Mouse (Mus musculus) cerebral cortex, adult 2 months (tissue): ENCODE results near the gene Olfr131.

ENCODE experiments used
- WGBS: fragments of 180-500 bp; shearing (Covaris S2); methylation state at CpG from one replicate; pipeline ENCODE4 v1.1.7; 2018; 5-methylcytosine and 5-hydroxymethylcytosine counted together

Olfr131 gene

DNA sequence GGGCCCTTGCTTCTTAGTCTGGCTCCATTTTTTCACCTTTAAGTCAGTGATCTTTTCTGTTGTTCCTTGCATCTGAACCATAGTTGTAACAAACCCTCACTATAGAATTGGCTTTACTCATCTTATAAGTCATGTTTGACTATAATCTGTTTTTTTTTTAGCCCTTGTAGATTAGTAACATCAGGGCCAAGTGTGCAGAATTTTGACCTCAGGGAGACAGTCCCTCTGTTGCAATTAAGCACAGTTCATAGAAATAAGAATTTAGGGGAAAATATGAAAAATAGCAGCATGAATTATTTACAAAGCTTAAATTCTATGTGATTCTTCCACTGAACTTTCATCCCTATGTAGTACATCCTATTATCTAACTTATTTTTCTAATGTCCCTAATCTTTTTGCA, at the start of gene Olfr131:
Gene Olfr131 (minus strand): TSS at position 101 of the 400 bp plus-strand sequence.

DNA sequence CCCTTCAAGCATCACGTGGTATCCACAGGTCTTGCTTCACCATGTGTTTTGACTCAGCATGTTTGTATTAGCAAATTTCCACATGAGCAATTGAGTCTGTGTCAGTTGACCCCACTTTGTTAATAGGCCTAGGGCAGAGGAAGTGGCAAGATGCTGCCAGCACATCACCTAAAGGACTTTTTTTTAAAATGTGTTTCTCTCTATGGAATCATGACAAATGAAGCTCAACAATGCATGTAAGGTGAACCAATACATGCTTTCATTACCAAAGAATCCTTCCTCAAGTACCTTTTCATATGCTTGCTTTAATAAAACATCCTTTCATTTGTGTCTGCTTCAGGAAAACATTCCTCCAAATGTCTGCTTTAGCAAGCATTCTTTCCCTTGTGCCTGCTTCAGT, 45.9 kb upstream of the Olfr131 start, which contains the start of gene Olfr132:
Gene Olfr132 (minus strand): TSS at position 101 of the 400 bp plus-strand sequence.
- WGBS: 78% methylated on average over 1 of the region's 1 CpGs

DNA sequence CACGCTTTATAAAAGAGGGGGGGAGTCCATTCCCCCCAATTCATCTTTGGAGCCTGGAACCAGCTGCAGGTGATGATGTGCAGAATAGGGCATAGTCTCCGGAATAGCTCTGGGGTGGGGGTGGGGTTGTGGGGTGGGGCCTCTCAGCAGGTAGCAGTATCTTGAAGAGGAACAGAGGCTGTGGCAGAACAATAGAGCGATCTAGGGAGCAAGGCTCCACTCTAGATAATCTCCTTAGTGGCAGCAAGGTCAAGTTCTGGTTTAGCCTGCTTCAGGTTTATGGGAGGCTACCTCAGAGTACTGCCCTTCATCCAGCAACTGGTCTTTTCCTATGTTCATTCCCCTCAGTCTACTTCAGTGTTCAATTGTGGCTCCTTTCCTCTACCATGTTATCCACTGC, 36.9 kb upstream of the Olfr131 start:
- WGBS: 66% methylated on average over 3 of the region's 3 CpGs

DNA sequence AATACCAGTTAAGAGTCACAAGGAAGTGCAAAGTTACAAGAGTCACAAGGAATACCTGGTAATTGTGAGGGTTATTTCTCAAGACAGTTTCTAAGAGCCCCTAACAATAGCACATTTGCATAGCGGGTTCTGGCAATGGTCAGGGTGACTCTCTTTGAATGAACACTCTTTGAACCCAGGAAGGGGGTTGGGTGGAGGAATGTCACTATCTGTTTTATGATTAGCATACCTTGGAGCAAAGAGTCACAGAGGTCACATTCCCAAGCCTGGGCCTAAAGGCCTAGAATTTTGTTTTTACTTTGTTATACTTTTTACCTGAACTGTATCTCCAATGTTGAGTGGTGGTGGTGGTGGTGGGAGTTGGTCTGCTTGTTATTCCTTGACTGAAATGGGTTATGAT, 35.7 kb upstream of the Olfr131 start:
- WGBS: 71% methylated on average over 1 of the region's 1 CpGs

DNA sequence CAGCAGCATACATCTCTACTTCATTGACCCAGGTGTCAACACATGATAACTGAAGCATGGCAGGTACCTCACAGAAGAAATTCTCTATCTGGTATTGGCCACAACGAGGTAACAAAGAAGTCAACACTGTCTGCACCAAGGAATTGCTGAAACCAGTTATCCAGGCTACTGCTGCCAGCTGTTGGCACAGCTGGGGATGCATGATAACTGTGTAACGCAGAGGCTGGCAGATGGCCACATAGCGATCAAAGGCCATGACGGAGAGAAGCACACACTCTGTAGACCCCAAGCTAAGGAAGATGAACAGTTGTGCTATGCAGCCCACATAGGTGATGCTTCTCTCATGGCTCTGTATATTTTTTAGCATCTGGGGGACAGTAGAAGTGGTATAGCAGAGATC, 6.1 kb downstream of the Olfr131 start:
- WGBS: 86% methylated on average over 4 of the region's 4 CpGs

DNA sequence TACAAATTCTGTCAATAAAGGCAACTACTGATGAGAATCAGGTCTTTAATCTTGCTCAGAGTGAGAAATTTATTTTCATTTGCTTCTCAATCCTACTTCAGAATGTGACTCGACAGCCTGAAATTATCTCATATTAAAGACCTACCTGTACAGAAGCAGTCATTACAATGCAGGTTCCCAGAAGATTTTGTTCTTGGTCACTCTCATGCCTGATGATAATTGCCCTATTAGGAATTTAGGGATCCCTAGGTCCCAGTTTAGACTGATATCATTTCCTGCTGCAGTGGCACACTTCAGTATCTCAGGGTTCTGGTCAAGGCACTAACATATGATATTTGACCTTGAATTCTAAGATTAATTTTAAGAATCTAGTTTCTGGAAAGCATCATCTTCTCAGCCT, 24.9 kb downstream of the Olfr131 start, which contains the start of gene Olfr130:
Gene Olfr130 (plus strand): TSS at position 301 of the 400 bp plus-strand sequence.
- WGBS: 90% methylated on average over 1 of the region's 1 CpGs

DNA sequence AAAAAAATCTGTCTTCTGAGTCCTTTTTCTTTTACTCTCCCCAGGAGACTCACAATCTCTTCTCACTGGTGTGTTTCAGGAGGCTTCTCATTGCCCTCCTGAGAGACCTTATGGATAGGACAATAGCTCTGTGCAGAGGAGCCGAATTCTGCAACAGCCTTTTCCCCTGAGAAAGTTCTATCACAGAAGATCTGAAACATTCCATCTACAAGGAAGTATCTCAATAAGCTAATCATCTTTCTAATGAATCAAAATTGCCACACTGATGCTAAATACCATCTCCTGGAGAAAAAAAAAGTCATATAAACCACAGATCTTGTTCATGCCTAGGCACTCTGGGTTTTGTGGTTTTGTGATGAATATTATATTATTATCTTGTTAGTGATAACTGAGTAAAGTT, 28.5 kb downstream of the Olfr131 start, which contains the start of gene Olfr129:
Gene Olfr129 (minus strand): TSS at position 101 of the 400 bp plus-strand sequence.
- 67% methylated on average over 1 of the region's 1 CpGs for WGBS
